Mouse (Mus musculus): ENCODE results near the gene Sirt1.
"Not testable (repeated sequence)": the region's sequence is repeated elsewhere in the genome, so short reads cannot be mapped to it uniquely, and the experiment has no call there.

Sirt1 gene

DNA sequence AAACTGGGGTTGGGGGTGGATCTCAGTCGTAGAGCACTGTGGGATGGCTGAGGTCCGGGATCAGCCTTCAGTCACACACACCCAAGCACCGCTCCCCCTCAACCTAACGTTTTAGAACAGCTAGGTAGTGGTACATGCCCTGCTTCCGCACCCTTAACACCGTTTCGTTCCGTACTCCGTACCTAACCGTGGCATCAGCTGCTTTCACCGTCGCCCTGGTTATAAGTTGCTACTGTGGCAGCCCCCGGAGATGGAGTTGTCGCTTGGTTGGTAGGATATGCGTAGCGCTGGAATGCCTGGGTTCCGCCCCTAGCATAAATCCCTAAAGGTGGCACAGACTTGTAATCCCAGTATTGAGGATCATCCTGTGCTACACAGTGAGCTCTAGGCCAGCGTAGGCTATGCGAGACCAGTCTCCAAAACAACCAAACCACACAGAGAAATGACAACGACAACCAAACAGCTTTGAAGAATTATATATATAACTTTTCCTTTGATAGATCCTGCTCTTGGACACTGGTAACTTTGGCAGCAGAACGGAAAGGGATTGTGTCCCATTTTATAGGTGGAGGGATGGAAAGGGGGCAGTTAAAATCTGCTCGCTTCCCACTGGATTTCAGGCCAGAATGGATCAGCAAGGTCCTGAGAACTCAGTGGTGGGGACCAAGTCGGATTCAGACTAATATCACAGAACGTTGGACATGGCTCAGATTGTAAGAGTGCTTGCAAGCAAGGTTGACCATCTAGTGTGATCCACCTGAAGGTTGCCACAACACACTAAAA lies at the start of gene Sirt1:
Sirt1 (minus strand) TSS at position 207 of the 783 bp plus-strand sequence.
- DNase-seq (ENCODE audit: low spot score), result peak; percentile 13

GRCm38 (mm10) chr10:63429785-63430305 lies 48.3 kb upstream of the Sirt1 start, which contains the start of gene Ctnna3:
TSS of gene Ctnna3 (plus strand) at chr10:63430098.
- DNase-seq (ENCODE audit: low spot score), result peak; percentile 95

DNA sequence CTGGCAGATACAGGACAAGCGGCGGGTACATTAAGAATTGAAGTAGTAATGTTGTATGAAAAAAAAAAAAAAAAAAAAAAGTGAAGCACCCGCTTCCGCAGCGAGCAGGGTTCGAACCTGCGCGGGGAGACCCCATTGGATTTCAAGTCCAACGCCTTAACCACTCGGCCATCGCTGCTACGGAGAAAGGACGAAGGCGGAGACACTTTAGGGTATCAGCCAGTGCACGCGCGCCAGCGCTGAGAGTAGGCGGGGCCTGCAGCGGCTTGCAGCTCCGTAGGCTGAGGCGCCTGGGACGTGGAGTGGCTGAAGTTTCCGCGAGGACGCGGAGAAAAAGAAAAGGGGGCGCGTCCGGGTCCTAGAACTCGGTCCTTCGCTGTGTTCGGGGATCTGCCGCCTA lies 47.9 kb upstream of the Sirt1 start:
- DNase-seq (ENCODE audit: low spot score), result peak; percentile 96

DNA sequence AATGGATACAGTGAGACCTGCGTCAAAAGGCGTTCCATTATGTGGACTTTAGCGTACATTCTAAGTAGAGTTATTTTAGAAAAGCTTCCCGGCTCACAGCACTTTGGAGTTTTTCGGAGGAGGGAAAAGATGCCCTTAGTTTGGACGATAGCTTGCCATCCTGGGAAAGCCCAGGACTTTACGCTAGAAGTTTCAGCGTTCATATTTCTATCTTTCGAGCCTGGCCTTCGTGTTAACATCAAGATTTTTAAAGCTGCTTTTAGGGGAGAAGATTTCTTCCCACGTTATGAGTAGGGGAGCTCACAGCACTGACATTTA lies 47.5 kb upstream of the Sirt1 start:
- DNase-seq (ENCODE audit: low spot score), result no peak

GRCm38 (mm10) chr10:63428243-63429022 lies 46.9 kb upstream of the Sirt1 start:
- peak; percentile 40 for DNase-seq (ENCODE audit: low spot score)

DNA sequence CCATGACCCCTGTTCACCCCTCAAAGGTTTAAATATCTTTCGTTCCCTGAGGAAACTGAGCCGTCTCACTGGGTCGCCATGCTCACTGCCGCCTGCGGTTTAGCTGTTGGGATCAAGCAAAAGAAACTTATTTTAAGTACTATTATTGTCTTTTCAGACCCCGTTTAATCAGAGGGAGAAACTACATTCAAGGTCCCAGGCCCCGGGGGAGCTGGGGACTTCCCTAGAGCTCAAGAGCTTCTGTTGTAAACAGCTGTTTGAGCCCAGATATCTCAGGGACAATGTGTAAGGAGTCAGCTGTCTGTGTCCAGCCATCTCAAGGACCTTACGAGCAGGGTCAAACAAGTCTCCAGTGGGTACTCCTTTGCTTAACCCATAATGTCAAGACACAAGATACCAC lies 45.6 kb upstream of the Sirt1 start:
- DNase-seq (ENCODE audit: low spot score), result no peak

DNA sequence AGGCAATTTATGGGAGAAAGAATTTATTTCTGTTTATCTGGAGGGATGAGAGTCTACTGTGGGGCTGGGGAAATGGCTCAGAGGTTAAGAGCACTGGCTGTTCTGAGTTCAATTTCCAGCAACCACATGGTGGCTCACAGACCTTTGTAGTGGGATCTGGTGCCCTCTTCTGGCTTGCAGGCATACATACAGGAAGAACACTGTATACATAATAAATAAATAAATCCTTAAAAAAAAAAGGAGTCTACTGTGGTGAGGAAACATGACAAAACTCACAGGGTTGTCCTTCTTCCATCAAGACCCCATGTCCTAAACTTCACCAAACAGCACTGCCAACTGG lies 42.9 kb upstream of the Sirt1 start:
- peak; percentile 37 for DNase-seq (ENCODE audit: low spot score)

GRCm38 (mm10) chr10:63423591-63424474 lies 42.3 kb upstream of the Sirt1 start:
- no peak for DNase-seq (ENCODE audit: low spot score)

GRCm38 (mm10) chr10:63422736-63422992 lies 41.2 kb upstream of the Sirt1 start:
- DNase-seq (ENCODE audit: low spot score), result no peak

DNA sequence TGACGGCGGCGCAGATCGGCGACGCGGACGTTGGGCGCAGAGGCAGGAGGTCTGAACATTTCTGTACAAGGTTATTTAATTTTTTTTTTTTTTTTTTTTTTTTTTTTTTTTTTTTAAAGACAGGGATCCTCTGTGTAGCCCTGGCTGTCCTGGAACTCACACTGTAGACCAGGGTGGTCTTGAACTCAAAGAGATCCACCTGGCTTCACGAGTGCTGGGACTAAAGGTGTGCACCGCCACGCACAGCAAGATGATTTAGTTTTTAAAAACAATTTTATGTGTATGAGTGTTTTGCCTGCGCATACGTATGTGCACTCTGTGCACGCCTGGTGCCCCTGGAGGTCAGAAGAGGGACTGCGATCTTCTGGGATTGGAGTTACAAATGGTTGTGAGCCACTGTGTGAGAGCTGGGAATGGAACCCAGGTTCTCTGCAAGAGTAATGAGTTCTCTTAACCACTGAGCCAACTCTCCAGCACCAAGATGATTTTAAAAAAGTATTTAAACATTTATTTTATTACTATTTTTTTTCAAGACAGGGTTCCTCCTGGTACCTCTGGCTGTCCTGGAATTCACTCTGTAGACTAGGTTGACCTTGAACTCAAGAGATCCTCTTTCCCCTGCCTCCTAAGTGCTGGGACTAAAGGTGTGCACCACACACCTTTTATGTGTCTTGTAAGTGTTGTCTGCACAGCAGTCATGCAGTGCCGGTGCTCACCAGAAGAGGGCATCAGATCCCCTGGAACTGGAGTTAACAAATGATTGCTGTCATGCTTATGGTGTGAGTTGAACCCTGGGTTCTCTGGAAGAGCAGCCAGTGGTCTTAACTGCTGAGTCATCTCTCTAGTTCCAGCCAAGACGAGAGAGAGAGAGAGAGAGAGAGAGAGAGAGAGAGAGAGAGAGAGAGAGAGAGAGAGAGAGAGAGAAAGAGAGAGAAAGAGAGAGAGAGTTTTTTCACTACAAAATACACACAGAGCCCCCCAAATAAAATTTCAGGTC lies 40.5 kb upstream of the Sirt1 start, which contains the start of gene Gm7075:
Gm7075 (minus strand) TSS at position 51 of the 997 bp plus-strand sequence.
- no peak for DNase-seq (ENCODE audit: low spot score)

GRCm38 (mm10) chr10:63417061-63417460 lies 35.6 kb upstream of the Sirt1 start:
- DNase-seq (ENCODE audit: low spot score), result no peak

DNA sequence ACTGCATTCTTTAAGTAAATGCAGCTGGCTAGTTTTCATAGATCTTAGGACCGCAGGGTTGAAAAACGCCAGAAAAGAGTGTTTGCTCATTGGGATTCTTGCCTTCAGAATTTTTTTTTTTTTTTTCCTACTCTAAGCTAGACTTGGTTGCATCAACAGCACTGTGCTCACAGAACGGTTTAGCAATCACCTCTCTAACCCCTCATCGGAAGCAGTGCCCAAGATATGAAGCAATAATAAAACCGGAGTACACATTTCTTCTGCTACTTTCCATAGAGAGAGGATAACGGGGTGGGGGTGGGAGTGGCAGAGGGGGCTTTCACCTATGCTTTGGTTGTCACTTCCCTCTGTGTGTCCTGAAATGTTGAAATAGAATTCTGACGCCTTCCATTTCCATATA lies 34.3 kb upstream of the Sirt1 start:
- DNase-seq (ENCODE audit: low spot score), result no peak

DNA sequence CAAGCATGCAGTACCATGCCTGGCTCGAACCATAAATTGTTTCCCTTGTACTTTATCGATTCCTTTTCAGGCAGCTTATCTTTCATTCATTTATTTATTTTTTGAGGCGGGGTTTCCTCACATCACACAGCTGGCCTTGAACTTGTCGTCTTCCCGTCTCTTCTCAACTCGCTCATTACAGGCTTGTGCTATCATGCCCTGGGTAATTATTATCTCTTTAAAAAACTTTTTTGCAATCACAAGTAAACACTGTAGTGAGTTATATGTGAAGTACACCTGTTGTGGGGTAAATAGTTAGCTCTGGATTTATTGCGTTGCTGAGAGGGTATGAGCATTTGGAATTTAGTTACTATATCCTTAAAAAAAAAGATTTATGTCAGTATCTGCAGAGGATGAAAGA lies 33.8 kb upstream of the Sirt1 start:
- no peak for DNase-seq (ENCODE audit: low spot score)

DNA sequence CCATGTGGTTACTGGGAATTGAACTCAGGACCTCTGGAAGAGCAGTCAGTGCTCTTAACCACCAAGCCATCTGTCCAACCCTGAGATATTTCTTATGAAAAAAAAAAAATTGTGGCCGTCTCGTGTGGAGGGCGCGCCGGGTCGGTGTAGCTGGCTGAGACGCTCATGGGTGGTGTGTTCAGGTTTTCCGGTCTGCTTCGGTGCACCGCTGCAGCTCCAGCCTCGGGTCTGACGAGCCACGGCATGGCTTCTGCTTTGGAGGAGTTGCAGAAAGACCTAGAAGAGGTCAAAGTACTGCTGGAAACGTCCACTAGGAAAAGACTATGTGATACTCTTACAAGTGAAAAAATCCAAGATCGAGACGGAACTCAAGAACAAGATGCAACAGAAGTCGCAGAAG lies 31.3 kb upstream of the Sirt1 start:
- DNase-seq (ENCODE audit: low spot score), result no peak

GRCm38 (mm10) chr10:63411674-63412073 lies 30.2 kb upstream of the Sirt1 start:
- not testable (repeated sequence) for DNase-seq (ENCODE audit: low spot score)

GRCm38 (mm10) chr10:63410162-63410956 lies 28.9 kb upstream of the Sirt1 start:
- no peak for DNase-seq (ENCODE audit: low spot score)

DNA sequence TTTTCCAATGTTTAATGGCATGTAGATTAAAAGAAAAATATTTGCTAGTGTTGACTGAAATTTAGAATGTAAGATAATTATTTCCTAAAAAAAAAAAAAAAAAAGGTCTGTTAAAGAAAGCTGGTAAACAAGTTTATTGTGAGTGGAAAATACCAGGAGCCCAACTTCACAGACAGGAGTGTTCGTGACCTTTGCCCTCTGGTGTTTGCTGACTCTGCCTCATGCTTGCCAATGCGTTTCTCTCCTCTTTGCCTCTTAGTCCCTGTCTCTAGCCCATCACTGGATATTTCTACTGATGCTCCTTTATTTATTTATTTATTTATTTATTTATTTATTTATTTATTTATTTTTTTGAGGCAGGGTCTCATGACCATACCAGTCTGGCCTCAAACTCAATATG lies 22.1 kb upstream of the Sirt1 start:
- no peak for DNase-seq (ENCODE audit: low spot score)

DNA sequence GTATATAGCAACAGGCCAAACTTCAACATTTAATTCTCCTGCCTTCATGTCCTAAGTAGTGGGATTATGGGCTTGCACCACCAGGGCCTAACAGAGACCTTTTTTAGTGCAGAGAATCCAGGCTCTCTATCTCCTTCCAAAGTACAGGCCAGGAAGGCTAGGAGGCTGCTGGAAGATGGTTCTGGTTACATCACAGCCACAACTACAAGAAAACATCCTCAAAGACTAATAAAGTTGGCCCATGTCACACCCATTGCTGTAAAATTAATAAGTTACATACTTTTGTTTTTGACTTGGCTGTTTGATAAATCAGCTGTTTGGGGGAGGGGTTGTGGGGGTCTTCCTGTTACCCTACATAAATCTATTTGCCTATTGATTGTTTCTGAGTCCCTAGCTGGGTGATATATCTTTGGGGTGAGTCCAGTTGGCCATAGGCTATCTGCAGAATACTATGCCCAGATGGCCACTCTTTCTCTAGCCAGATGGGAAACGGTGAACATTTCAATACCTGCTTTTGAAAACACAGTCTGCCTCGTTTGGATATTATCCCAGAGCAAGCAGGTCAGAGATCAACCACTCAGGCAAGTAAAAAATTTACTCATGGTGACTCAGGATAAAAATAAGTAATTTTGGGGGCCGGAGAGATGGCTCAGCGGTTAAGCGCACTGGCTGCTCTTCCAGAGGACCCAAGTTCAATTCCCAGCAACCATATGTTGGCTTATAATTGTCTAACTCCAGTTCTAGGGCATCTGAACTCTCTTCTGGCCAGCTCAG lies 21.4 kb upstream of the Sirt1 start:
- DNase-seq (ENCODE audit: low spot score), result no peak

- no peak for DNase-seq (ENCODE audit: low spot score)
Observed at GRCm38 (mm10) chr10:63396963-63397362, 15.5 kb upstream of the Sirt1 start.

GRCm38 (mm10) chr10:63388948-63389347 lies 7.4 kb upstream of the Sirt1 start:
- no peak for DNase-seq (ENCODE audit: low spot score)
